Comparison of ENCODE assay signal across 19 mouse cellular contexts in the genomic region with DNA sequence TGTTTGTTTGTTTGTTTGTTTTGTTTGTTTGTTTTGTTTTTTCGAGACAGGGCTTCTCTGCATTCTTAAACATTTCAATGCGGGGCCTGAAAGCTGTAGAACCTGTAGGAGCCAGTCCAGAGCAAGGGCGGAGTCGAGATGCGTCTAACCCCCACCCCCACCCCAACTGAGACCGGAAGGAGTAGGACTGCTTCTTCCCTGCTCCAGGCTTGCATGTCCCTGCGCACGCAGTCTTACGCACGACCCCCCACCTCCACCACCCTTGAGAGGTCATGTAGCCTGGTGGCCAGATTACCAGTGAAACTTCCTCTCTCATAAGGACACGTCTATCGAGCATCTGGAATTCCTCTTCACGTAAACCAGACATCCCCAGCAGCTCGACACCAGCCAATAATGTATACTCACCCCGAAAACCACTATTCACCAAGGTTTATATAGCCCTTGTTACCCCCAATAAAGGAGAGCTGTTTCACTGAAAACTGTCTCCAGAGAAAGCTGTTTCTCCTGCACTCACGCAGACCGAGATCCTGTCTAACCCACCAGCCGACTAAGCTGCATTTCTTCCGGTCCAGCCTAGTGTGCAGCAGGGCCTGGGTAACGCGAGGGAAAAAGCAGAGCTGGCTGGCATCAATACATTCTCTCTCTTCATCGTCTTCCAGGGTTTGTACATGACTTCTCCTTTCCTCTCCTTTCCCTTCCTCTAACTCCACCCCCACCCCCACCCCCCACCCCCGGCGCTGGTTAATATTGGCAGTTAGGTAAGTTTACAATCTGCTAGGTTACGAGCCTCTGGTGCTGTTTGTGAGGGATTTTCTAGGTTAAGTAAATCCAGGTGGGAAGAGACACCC. TPM values are rescaled to one million over a fixed set of nuclear protein-coding genes. Genes with fewer than 3 reads are reported as not detected.
DNase-seq lines count a peak whose midpoint lies in the region; ATAC-seq lines count a peak whose summit lies in the region.
"Had no signal": no experiment of that assay in that cellular context is flagged by ENCODE, and none has a peak within 500 bp of the region (broad histone marks: within the 10 kb centered on the region; RNA-seq: fewer than 3 reads in every experiment).

No protein-coding gene starts in this region.

- no peaks in the 10 kb centered on the region for H3K36me3 ChIP-seq in heart, embryonic 15.5 days
- no peaks in the 10 kb centered on the region for H3K36me3 ChIP-seq in intestine, embryonic 15.5 days
- no peaks in the 10 kb centered on the region for H3K36me3 ChIP-seq in liver, embryonic 15.5 days (replicated peaks)
- H3K36me3 ChIP-seq: midbrain, embryonic 13.5 days; neural tube, embryonic 12.5 days had no signal

- DNase-seq in heart, adult 9 months (ENCODE audit: low spot score in 2 of 2): no peak
- peak; percentile 93 for DNase-seq in R1 (ENCODE audit: low read depth, low spot score)
- DNase-seq in ovary, postnatal 10 days (ENCODE audit: low spot score): no peak
- DNase-seq: adrenal gland, postnatal 25 days; cerebellum, postnatal 25 days; forebrain, postnatal 0 days; kidney, adult 2 months; lung, postnatal 36 days; retina, postnatal 1 day; thymus, adult 2 months had no signal

- H3K27ac ChIP-seq in heart, embryonic 15.5 days: no peak overlapping the region
- no peak overlapping the region for H3K27ac ChIP-seq in intestine, embryonic 15.5 days
- no peak overlapping the region for H3K27ac ChIP-seq in liver, embryonic 15.5 days (replicated peaks)
- H3K27ac ChIP-seq: midbrain, embryonic 13.5 days; neural tube, embryonic 12.5 days had no signal

- no peak overlapping the region for H3K9ac ChIP-seq in heart, embryonic 15.5 days
- H3K9ac ChIP-seq in intestine, embryonic 15.5 days: no peak overlapping the region
- no peak overlapping the region for H3K9ac ChIP-seq in liver, embryonic 15.5 days
- H3K9ac ChIP-seq: forebrain, postnatal 0 days; midbrain, embryonic 13.5 days; neural tube, embryonic 12.5 days had no signal

- no peaks in the 10 kb centered on the region for H3K9me3 ChIP-seq in heart, embryonic 15.5 days (replicated peaks)
- H3K9me3 ChIP-seq in intestine, embryonic 15.5 days: no peaks in the 10 kb centered on the region
- no peaks in the 10 kb centered on the region for H3K9me3 ChIP-seq in liver, embryonic 15.5 days (replicated peaks)
- H3K9me3 ChIP-seq: midbrain, embryonic 13.5 days; neural tube, embryonic 12.5 days had no signal

- H3K4me2 ChIP-seq in heart, embryonic 15.5 days: peak overlapping the region; percentile 21; the same call in 1 of the 2 replicates
- H3K4me2 ChIP-seq in intestine, embryonic 15.5 days (replicated peaks): peak overlapping the region; percentile 43
- peak overlapping the region; percentile 30 for H3K4me2 ChIP-seq in liver, embryonic 15.5 days
- H3K4me2 ChIP-seq: midbrain, embryonic 13.5 days; neural tube, embryonic 12.5 days had no signal

- H3K27me3 ChIP-seq in heart, embryonic 15.5 days: no peaks in the 10 kb centered on the region
- no peaks in the 10 kb centered on the region for H3K27me3 ChIP-seq in intestine, embryonic 15.5 days (replicated peaks)
- H3K27me3 ChIP-seq in liver, embryonic 15.5 days: no peaks in the 10 kb centered on the region
- H3K27me3 ChIP-seq: midbrain, embryonic 13.5 days; neural tube, embryonic 12.5 days had no signal

- H3K4me3 ChIP-seq in heart, embryonic 15.5 days: no peak overlapping the region
- no peak overlapping the region for H3K4me3 ChIP-seq in intestine, embryonic 15.5 days (replicated peaks)
- H3K4me3 ChIP-seq in liver, embryonic 15.5 days (replicated peaks): no peak overlapping the region
- H3K4me3 ChIP-seq: midbrain, embryonic 13.5 days; neural tube, embryonic 12.5 days had no signal

- H3K4me1 ChIP-seq in heart, embryonic 15.5 days (replicated peaks): peaks cover 5% of the 10 kb centered on the region; the same call in 1 of the 2 replicates
- H3K4me1 ChIP-seq in intestine, embryonic 15.5 days (replicated peaks): peaks cover 5% of the 10 kb centered on the region; the same call in 1 of the 2 replicates
- H3K4me1 ChIP-seq in liver, embryonic 15.5 days (replicated peaks): peaks cover 6% of the 10 kb centered on the region
- H3K4me1 ChIP-seq: midbrain, embryonic 13.5 days; neural tube, embryonic 12.5 days had no signal

- 54% methylated on average over 25 of the region's 25 CpGs for WGBS in heart, embryonic 15.5 days
- WGBS in intestine, embryonic 15.5 days: 36% methylated on average over 25 of the region's 25 CpGs
- WGBS in liver, embryonic 15.5 days (ENCODE audit: insufficient replicate concordance): 47% methylated on average over 25 of the region's 25 CpGs

- no peak for ATAC-seq in heart, embryonic 15.5 days (replicated peaks; ENCODE audit: insufficient number of reproducible peaks, insufficient read depth, low FRiP score, low read depth)
- no peak for ATAC-seq in intestine, embryonic 15.5 days
- no peak for ATAC-seq in liver, embryonic 15.5 days (ENCODE audit: insufficient read depth)
- ATAC-seq in megakaryocyte, adult 5-6 weeks (ENCODE audit: poor library complexity, severe bottlenecking): no peak
- ATAC-seq: forebrain, postnatal 0 days; midbrain, embryonic 13.5 days had no signal

RNA-seq across cellular contexts. Expression of gene Gcnt3, which starts 44.7 kb away (rescaled TPM):
- 0.04 TPM in 1 of 2 replicates, not detected in the other for polyA plus RNA-seq in heart, embryonic 15.5 days (2015; fragmentation: Nextera tagmentation; extraction: Ambion mirVana)
- polyA plus RNA-seq in intestine, embryonic 15.5 days (2015; fragmentation: Nextera tagmentation; extraction: Ambion mirVana): 8.3 and 8.9 TPM in 2 replicates
- polyA plus RNA-seq in liver, embryonic 15.5 days (2015; fragmentation: Nextera tagmentation; extraction: Ambion mirVana): not detected in 2 replicates
- total RNA-seq in megakaryocyte, adult 5-6 weeks (2015): not detected in 2 replicates
- total RNA-seq in megakaryocyte, adult 5-6 weeks (2017): not detected in 2 replicates
- total RNA-seq: adrenal gland, postnatal 25 days; forebrain, postnatal 0 days; gastrocnemius, postnatal 4 days; layer of hippocampus, adult 18-20 months; left cerebral cortex, postnatal 10 days had no signal
- polyA plus RNA-seq: forebrain, postnatal 0 days; midbrain, embryonic 13.5 days; neural tube, embryonic 12.5 days; thymus, adult 2 months had no signal

RNA-seq across cellular contexts. Expression of gene Fam81a, which starts 59.8 kb away (rescaled TPM):
- polyA plus RNA-seq in heart, embryonic 15.5 days (2015; fragmentation: Nextera tagmentation; extraction: Ambion mirVana): 35.6 and 42.5 TPM in 2 replicates
- 7.1 and 10.9 TPM in 2 replicates for polyA plus RNA-seq in intestine, embryonic 15.5 days (2015; fragmentation: Nextera tagmentation; extraction: Ambion mirVana)
- polyA plus RNA-seq in liver, embryonic 15.5 days (2015; fragmentation: Nextera tagmentation; extraction: Ambion mirVana): 0.52 and 0.56 TPM in 2 replicates
- total RNA-seq in megakaryocyte, adult 5-6 weeks (2015): not detected in 2 replicates
- total RNA-seq in megakaryocyte, adult 5-6 weeks (2017): 0.07 TPM in 1 of 2 replicates, not detected in the other
